Mouse (Mus musculus): ENCODE data around the gene Gpx3.

GRCm38 (mm10) chr11:54918273-54918672 is 16.0 kb downstream of the Gpx3 start:
- TF ChIP-seq CTCF (conservative IDR thresholded peaks at IDR 0.05; ENCODE audit: low read length) (peak; percentile 50), NANOG (IDR thresholded peaks at IDR 0.05; ENCODE audit: borderline replicate concordance, low read length) (no peak), POU5F1 (IDR thresholded peaks at IDR 0.05; ENCODE audit: borderline replicate concordance, low read length) (no peak)

All from E14TG2a.4 (cell line).